Mouse (Mus musculus): ENCODE measurements around the gene Sgcg.

DNA sequence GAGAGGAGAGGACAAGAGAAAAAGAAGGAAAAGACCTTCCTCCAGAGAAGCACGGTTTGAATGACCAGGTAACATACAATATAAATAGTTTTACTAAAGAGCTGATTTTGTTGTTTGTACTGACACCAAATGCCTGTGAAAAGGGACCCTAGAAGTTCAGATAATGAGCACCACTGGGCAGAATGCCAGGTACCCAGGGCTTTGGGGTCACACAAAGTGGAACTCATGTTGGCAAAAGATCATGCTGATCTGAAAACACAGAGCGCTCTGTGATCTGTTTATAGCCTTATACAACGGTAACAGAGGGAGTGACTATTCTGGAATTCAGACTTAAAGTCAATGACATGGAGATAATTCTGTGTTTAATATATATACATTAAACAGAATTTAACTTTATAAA, 11.8 kb downstream of the Sgcg start:
- TF ChIP-seq POLR2A (IDR thresholded peaks at IDR 0.05; ENCODE audit: borderline replicate concordance, control insufficient read depth, low read depth, low read length) (no peak), CTCF (IDR thresholded peaks at IDR 0.05; ENCODE audit: control insufficient read depth, insufficient read depth, low read length) (no peak)

Measured in bone marrow, adult 2 months (tissue).